Mouse (Mus musculus) CH12.LX (cell line): ENCODE measurements at regions not wholly inside any gene's neighbourhood (a gene's known extent, or its start where the extent isn't known, plus 50 kb on each side); places are given as distances from the start of the nearest gene placed in this dataset.

Experiments
- BHLHE40 ChIP-seq: IDR thresholded peaks from 2 replicates; pipeline ENCODE4 v1.6.1; 2011; ENCODE audit warnings: mild to moderate bottlenecking, low read depth, low read length, improper control_type of control experiment
- CHD1 ChIP-seq: IDR thresholded peaks from 2 replicates; pipeline ENCODE4 v1.6.1; 2012; ENCODE audit warnings: low read depth, low read length, improper control_type of control experiment, inconsistent platforms
- CHD2 ChIP-seq: IDR thresholded peaks from 2 replicates; pipeline ENCODE4 v1.6.1; 2011; ENCODE audit warnings: low read length, improper control_type of control experiment
- CTCF ChIP-seq, 2 experiments: IDR thresholded peaks in 1 of 2; conservative IDR thresholded peaks in 1 of 2; 2 replicates each; pipeline ENCODE4 v1.5.1; 2011 to 2012; ENCODE audit warnings: low read depth in 2 of 2, low read length in 2 of 2, improper control_type of control experiment in 1 of 2, inconsistent platforms in 1 of 2, mild to moderate bottlenecking in 1 of 2, moderate library complexity in 1 of 2
- GABPA ChIP-seq: IDR thresholded peaks from 2 replicates; pipeline ENCODE4 v1.6.1; 2012; ENCODE audit warnings: low read depth, low read length, improper control_type of control experiment, inconsistent platforms; ENCODE audit not compliant: insufficient replicate concordance
- JUND ChIP-seq: conservative IDR thresholded peaks from 2 replicates; pipeline ENCODE4 v1.6.1; 2011; ENCODE audit warnings: low read depth, low read length, improper control_type of control experiment
- MAFK ChIP-seq: IDR thresholded peaks from 2 replicates; pipeline ENCODE4 v1.6.1; 2011; ENCODE audit warnings: low read length, improper control_type of control experiment; ENCODE audit not compliant: insufficient replicate concordance
- MYC ChIP-seq: IDR thresholded peaks from 2 replicates; pipeline ENCODE4 v1.6.1; 2011; ENCODE audit warnings: low read depth, mild to moderate bottlenecking, improper control_type of control experiment, low read length
- POLR2A ChIP-seq: IDR thresholded peaks from 2 replicates; pipeline ENCODE4 v1.6.1; 2011; ENCODE audit warnings: low read depth, mild to moderate bottlenecking, improper control_type of control experiment, low read length
- USF1 ChIP-seq: IDR thresholded peaks from 2 replicates; pipeline ENCODE4 v1.6.1; 2014; ENCODE audit warnings: low read depth, mild to moderate bottlenecking, inconsistent platforms, low read length, improper control_type of control experiment
- ZNF384 ChIP-seq: IDR thresholded peaks from 2 replicates; pipeline ENCODE4 v1.6.1; 2012; ENCODE audit warnings: low read depth, low read length, improper control_type of control experiment, inconsistent platforms

DNA sequence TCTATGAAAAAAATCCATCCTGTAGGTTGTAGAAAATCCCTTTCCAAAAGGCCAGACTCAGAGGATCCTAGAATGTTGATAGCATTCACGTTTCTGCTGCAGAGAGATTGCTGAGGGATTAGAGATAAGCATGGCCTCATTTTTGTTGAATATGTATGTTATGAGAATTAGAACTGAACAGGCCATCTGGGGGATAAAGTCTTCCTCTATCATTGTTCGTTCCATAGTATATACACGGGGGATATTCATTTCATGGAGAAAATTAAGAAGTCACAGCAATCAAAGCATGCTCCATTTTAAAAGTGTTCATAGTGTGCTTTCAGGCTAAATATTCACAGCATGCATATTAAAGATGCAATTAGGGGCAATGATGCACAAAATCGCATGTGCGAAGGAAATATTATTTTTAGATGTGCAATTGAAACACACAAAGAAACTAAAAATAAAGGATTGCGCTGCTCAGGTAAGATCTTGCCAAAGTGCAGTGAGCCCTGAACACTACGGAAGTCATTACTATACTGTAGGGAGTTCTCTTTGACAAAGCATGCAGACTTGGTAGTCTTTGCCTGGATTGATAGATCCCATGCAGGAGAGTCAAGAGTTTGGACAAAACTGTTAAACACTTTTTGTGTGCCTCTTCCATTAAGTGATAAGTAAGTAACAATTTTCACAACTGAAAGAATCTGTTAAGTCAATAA is 511.5 kb downstream of the Phf3 start:
- TF ChIP-seq POLR2A (no peak), CTCF (conservative IDR thresholded peaks at IDR 0.05 in 1 of 2, IDR thresholded peaks at IDR 0.05 in 1 of 2; ENCODE audit: low read depth in 2 of 2, low read length in 2 of 2) (no peak), USF1 (no peak), MAFK (no peak), GABPA (no peak), JUND (no peak), CHD1 (no peak), BHLHE40 (no peak), CHD2 (no peak), ZNF384 (no peak), MYC (no peak)
